Mouse (Mus musculus): ENCODE results near the gene Rap1gap2. TPM values are rescaled to one million over a fixed set of nuclear protein-coding genes. Genes with fewer than 3 reads are reported as not detected.

Rap1gap2 gene
- total RNA-seq, 2 experiments from 2014 or later = 175 to 205 TPM

DNA sequence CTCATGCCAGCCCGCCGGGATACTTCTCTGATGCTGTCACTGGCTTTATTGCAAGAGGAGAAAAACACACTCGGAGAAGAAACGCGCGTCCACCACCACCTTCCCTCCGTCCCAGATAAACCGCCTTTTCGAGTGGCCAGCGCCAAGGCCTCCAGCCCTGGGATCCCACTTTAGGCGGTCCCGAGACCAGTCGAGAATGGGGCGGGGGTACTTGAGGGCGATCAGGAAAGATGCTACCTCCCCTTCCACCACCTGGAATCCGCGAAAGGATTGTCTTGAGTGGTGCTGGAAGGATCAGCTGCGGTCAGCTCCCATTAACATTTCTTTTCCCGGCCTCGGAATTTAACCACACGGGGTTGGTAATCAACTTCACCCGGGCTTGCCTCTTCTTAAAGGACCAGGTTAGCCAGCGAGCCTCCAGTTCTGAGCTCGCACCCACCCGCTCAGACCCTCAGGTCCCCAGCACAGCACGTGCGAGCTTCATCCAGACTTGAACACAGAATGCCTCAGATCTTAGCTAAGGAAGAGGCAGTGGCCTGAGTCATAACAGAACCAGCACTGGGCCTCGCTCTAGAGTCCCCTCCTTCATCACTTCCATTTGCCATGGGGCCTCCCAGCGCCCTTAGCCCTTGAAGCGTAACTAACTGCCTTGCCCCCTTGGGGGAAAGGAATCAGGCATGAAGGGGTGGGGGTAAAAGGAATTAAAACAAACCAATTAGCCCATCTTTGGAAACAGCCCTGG is 87.3 kb downstream of the Rap1gap2 start:
- no peak for DNase-seq (ENCODE audit: low spot score in 2 of 2)
- intact Hi-C loops (cut with DNase I) = loop anchor here (5.0 kb wide), 1 partner anchor 131 kb away; no protein-coding TSS in a partner anchor

DNA sequence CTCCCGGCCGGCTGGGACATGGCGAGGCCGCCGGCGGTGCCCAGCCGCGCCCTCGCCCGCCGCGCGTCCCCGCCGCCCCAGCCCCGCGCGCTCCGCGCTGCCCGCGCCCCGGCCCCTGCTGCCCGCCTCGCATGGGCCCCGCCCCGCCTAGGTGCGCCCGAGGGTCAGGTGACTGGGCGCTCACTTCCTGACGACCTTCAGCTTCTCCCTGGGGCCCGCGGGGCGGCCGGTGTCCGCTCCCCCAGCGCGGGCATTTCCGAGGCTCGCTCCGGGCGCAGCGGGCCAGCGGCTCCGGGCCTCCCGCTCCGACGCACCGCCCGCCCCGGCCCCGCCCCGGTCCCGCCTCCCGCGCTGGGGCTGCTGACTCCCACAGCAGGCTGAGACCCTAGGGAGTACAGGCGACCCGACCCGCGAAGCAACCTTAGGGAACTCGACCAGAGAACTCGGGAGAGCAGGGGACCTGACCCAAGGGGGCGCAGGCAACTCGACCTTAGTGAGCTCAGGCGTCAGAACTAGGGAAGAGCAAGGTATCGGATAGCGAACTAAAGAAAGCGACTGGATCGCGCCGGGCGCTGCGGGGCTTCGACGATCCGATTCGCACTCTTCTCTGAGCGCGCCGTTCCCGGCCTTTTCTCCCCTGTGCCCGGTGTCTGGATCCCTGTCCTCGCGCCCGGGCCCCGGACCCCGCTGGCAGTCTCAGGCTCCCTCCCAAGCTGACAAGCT is 88.1 kb downstream of the Rap1gap2 start:
- DNase-seq (ENCODE audit: low spot score in 2 of 2) = peak in 1 of 2 experiments; percentile 55
- intact Hi-C loops (cut with DNase I) = loop anchor here (5.0 kb wide), 1 partner anchor 130 kb away; no protein-coding TSS in a partner anchor

DNA sequence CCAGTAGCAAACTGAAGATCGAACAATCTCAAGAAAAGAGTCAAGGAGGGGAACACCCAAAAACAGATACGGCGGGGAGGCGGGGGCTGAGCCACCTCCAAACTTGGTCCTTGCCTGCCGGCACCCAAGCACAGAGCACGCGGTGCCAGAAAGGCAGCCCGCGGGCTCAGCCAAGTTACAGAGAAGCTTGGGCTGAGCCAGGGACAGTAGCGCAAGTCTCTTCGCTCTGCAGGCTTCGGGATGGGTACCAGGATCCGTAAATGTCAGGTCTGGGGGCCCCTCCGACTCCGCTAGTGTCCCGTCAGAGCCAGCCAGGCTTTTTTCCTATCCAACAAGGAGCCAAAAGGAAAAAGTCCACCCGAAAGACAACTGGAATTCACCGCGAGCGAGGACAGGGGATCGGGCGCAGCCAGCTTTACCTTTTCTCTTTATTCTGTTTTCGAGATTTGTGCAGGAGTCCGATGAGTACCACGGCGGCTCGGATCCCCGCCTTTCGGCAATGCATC is 88.7 kb downstream of the Rap1gap2 start:
- intact Hi-C loops (cut with DNase I) = loop anchor here (5.0 kb wide), 1 partner anchor 130 kb away; no protein-coding TSS in a partner anchor
- peak in 1 of 2 experiments; percentile 55 for DNase-seq (ENCODE audit: low spot score in 2 of 2)

DNA sequence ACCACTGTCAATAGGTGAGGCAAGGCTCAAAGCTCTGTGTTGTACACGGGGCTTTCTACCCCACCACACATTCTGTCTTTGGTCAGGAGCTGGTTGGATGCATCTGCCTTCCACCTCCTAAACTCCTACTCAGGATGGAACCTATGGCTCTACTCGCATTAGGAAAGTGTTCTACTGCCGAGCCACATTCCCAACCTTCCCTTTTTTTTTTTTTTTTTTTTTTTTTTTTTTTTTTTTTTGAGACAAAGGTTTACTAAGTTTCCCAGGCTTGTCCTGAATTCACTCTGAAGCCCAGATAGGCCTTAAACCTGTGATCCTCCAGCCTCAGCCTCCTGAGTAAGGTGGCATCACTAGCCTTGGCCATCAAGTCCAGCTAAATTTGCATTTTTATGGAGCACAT is 90.5 kb downstream of the Rap1gap2 start:
- intact Hi-C loops (cut with DNase I) = loop anchor here (5.0 kb wide), 1 partner anchor 128 kb away; no protein-coding TSS in a partner anchor
- DNase-seq (ENCODE audit: low spot score in 2 of 2) = no peak

DNA sequence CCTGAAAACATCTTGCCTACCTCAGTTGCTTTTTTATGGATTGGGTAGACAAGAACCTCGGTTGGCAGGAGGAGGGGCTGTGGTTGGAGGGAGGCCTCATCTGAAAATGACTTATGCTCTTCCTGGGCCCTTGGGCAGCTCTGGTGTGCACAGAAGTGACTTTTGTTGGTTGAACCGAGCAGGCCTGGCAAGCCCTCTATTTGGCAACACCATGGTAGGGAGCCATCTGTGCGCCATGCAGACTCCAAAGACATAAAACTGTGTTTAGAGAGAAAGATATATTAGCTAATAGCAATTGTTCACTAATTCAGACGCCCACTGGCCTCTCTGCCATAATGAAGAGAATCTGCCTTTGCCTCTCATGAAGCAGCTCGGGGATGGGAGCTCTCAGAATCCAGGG is 94.6 kb downstream of the Rap1gap2 start:
- DNase-seq (ENCODE audit: low spot score in 2 of 2) = no peak
- intact Hi-C loops (cut with DNase I) = no loop called here

DNA sequence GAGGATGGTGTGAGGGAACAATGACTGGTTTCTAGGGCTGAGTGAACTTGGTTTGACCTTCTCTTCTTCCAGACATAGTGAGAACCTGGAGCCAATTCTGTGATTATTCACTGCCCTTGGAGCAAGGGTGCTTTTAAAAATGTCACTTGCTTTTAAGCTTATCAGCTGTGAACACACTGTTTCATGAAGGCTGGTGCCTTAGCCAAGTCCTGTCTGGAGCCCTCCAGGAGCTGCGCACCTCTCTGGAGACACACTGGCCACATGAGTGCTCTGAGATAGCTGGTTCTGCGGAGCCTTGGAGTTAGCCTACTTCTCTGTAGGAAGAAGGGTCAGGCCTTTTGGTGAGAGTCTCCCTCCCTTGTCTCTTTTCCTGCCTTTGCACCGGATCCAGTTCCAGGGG is 95.7 kb downstream of the Rap1gap2 start:
- intact Hi-C loops (cut with DNase I) = no loop called here
- DNase-seq (ENCODE audit: low spot score in 2 of 2) = no peak

DNA sequence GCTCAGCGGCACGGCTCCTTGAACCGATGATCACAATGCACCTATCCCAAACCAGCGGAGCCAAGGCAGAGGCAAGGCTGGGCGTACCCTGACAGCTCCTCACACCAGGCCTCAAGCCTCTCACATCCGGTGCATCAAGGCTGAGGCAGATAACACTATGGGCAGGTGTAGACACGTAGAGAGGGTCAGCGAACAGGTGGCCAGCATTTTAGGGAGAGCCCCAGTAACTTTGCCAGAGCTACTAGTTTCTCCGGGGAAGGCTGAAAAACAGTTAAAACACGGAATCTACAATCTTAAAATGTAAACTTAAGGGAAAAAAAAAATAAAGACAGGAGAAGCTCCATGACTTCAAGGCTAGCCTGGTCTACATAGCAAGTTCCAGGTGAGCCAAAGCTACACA is 98.1 kb downstream of the Rap1gap2 start:
- intact Hi-C loops (cut with DNase I) = no loop called here

DNA sequence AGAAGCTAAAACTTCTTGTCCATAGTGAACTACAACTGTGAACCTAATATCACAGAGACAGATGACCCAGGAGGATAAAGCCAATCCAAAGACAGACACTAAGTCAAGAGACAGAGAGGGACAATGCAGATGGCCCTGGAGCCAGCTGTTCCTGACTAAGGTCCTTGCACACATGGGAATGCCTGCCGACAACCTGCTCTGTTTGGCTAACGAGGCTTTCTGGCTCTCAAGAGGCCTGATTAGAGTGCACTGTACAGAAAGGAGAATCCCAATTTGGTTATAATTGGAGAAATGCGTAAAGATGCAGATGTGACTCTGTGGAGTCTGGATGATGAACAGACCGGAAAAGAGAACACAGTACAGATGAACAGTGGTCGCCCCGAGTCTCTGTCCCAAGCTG is 104.4 kb downstream of the Rap1gap2 start:
- intact Hi-C loops (cut with DNase I) = no loop called here
- DNase-seq (ENCODE audit: low spot score in 2 of 2) = no peak

More for the DNA sequence above, 98.1 kb downstream of the Rap1gap2 start:
- no peak for DNase-seq (ENCODE audit: low spot score in 2 of 2)

DNA sequence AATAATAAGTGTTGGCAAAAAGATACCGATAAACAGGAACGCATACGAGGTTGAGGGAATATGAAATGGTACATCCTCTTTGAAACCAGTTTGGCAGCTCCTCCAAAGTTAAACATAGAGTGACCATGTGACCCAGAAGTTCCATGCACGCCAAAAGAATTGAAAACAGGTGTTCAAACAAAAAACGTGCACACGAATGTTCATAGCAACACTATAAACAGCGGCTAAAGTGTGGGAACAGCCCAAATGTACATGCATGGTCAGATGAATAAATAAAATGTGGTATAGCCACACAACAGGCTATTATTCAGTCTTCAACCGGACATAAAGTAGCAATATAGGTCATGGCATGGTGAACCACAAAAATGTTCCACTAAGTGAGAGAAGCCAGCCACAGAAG is 108.2 kb downstream of the Rap1gap2 start:
- no peak for DNase-seq (ENCODE audit: low spot score in 2 of 2)
- intact Hi-C loops (cut with DNase I) = no loop called here

DNA sequence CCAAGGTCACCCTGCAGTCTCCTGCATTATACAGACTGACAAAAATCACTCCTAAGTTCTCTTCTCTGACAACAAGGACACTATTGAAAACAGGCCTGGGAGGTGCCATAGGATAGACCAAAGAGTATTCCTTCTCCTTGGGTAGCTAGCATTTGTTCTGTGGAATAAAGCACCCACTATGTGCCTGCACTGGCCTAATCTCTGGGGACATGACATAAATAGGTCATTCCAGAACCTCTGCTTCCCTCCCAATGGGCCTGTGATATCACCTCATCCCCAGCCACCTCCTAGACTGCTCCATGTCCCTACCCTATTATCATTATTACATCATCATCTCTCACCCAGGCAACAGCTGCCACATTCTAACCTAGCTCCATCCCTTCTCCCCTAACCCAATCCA is 108.7 kb downstream of the Rap1gap2 start:
- intact Hi-C loops (cut with DNase I) = no loop called here

DNA sequence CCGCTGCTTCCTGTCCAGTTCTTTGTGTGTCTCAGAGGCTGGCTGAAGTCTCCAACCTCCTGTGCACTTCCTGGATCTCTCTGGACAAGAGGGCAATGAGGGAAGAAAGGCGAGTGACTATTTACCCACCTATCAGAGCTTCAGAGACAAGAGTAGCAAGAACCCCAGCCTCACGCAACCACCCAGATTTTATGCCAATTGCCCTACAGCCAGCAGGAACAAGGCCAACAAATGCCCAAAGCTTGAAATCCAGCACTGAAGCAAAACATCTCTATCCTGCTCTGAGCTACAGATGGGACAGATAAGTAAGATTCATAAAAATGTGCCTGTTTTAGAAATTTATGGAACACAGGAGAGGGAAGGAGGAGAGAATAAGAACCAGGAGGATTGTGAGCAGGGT is 109.7 kb downstream of the Rap1gap2 start:
- intact Hi-C loops (cut with DNase I) = no loop called here
- DNase-seq (ENCODE audit: low spot score in 2 of 2) = no peak

More for the DNA sequence above, 108.7 kb downstream of the Rap1gap2 start:
- DNase-seq (ENCODE audit: low spot score in 2 of 2) = no peak

DNA sequence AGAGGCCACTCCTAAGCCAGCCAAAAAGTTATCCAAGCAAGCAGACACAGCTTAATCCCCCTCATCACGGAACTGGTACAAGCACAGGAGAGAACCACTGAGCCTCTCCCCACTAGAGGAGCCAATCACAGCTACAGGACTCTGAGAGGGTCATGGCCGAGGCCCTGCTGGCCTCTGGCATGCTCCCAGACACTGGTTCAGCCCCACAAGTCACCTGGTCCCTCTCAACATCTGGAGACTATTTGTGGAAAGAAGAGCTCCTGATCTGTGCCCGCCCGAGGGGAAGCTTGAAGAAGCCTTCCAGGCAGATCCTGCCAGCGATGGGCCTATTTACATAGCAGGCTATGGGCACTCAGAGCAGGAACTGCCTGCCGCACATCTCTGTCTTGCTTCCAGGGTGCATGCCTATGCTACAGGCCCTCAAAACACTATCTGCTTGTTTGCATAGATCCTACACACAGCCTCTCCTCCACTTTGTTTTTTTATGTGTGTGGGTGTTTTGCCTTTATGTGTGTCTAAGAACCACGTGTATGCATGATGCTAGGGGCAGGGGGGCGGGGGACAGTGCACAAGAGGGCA is 111.1 kb downstream of the Rap1gap2 start:
- no peak for DNase-seq (ENCODE audit: low spot score in 2 of 2)
- intact Hi-C loops (cut with DNase I) = no loop called here

DNA sequence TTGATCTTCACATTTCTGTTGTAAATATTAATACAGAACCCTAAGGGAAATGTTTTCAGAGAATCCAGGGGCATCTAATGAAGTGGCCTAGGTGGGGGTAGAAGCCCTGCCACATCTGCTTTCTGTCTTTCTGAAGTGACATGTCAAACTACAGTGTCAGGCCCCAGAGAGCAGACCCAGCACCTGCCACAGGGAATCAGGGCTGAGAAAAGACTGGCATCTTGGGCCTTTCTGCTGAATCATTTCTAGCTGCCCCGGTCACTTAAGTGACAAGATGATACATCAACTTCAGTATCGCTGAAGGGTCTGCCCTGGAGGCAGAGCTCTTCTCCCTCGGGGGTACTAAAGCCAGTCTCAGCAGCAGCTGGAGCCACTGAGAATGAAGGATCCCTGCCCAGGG is 111.7 kb downstream of the Rap1gap2 start:
- intact Hi-C loops (cut with DNase I) = no loop called here
- no peak for DNase-seq (ENCODE audit: low spot score in 2 of 2)

DNA sequence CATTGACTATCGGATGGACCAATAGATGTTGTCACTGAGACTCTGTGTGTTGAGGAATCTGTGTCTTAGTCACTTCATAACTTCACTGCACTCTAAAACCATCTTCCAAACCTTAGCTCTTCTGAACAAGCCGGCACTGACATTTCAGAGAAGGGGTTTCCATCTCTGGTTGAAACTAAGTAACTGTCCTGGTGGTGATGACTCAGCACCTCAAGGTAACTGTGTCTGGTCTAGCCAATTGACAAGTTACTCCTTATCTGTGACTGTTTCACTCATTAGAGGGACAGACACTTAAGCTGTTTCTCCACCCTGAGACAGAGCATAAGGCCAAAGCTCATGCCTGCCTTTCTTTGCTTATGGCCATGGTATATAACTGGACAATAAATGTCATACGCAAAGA is 114.1 kb downstream of the Rap1gap2 start:
- intact Hi-C loops (cut with DNase I) = no loop called here
- no peak for DNase-seq (ENCODE audit: low spot score in 2 of 2)

DNA sequence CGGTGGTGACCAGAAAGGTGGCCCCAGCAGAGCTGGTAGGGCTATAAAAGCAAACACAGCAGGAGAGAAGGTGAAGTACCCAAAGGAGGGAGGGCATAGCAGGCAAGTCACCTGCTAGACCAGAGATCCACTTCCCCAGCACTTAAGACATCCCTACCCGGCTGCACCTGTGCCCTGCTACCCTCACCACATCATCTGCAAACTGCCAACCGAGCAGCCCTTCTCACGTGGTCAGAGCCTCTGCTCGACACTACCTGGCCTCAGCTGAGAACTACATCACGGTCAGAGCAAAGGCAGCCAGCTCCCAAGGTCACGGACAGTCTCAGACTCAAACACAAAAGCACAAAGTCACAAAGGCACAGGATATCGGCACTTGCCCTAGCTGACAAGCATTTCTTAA is 116.8 kb downstream of the Rap1gap2 start:
- DNase-seq (ENCODE audit: low spot score in 2 of 2) = no peak
- intact Hi-C loops (cut with DNase I) = no loop called here

DNA sequence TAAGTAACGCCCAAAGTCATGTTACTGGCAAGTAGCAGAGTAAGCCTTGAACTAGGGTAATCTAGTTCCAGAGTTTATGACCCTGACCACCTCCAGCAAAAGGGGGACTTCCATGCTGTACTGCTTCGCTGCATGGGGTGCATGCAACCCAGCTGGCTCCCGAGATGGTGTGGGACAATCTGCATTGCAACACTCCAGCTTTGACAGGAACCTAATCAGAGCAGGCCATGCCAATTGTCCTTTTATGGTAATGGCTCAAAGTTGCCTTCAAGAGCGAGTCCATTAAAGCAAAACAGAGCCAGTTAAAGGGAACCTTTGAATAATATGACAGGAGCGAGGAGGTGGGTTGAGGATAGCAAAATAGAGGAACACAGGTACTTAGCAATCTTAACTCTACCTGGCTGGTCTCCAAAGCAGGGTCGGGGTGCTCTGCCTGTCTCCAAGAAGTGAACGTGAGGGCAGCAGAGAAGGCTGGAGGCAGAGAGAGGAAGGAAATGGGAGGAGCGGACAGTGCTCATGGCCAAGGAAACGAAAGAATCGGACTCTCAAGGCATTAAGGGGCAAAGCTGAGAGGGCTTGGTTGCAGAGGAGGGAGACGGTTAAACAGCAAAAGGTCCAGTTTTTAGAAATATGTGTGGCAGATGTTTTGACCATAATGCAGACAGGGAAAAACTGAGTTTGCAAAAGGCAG is 117.4 kb downstream of the Rap1gap2 start:
- intact Hi-C loops (cut with DNase I) = no loop called here
- DNase-seq (ENCODE audit: low spot score in 2 of 2) = no peak

DNA sequence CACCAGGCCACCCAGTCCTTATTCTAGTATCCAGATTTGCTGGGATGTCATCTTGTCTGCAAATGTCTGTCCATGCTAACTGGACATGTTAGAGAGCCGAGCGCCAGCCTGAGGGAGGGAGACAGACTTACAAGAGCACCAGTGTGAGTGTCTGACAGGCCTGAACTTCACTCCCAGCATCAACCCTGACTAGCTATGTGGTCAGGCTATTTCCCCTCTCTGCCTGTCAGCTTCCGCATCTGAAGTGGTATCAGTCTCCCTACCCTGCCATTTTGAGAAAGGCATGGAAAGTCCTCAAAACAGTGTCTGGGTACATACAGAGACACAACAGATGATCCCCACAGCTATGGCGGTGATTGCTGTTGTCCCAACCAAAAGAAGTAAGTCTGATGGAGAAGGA is 119.6 kb downstream of the Rap1gap2 start:
- intact Hi-C loops (cut with DNase I) = no loop called here

DNA sequence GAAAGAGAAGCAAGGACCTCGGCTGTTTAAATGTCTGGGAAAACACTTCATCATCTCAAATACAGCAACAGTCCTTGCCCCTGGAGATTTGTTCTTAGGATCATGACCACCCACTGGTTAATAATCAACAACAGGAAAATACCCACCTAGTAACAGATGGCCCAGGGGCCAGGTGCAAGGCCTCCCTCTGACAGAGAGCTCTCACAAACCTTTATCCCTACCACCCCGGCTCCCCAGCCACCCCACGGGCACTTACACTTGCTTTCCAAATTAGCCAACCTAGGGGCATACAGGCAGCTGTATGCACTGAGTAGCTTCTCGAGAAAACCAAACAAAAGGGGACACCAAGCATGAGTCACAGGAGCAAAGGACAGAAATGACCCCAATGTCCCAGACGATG is 121.5 kb downstream of the Rap1gap2 start:
- intact Hi-C loops (cut with DNase I) = no loop called here
- DNase-seq (ENCODE audit: low spot score in 2 of 2) = no peak

More for the DNA sequence above, 119.6 kb downstream of the Rap1gap2 start:
- no peak for DNase-seq (ENCODE audit: low spot score in 2 of 2)

DNA sequence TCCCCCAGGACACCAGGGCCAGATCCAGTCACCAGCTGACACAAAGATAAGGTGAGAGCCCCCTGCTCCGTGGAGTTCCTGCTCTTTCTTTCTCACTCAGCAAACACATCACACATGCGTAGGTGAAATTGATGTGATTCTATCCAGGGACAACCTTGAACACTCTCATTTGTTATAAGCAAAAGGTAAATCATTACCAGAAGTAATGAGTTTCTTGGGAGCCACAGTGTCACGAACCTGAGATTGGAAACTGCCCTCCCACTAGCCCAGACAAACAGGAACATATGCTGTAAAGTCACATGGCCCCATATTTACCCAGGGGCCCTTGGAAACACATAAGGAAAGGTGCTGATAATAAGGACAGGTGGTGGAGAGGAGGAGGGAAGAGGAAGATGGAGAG is 122.8 kb downstream of the Rap1gap2 start:
- intact Hi-C loops (cut with DNase I) = no loop called here
- no peak for DNase-seq (ENCODE audit: low spot score in 2 of 2)
